Mouse (Mus musculus) liver, embryonic 14 days (tissue): ENCODE measurements around the gene Cacng2. TPM values are rescaled to one million over a fixed set of nuclear protein-coding genes. Genes with fewer than 3 reads are reported as not detected.

ENCODE experiments used
- polyA plus RNA-seq: library from polyadenylated mRNA; depleted of rRNA; stranded (reverse); fragments of >200 nt; gene quantifications from 2 replicates; pipeline ENCODE4 v1.2.3, GENCODE M21; 2012; rRNA removed

Gene Cacng2
- polyA plus RNA-seq: not detected in 2 replicates

DNA sequence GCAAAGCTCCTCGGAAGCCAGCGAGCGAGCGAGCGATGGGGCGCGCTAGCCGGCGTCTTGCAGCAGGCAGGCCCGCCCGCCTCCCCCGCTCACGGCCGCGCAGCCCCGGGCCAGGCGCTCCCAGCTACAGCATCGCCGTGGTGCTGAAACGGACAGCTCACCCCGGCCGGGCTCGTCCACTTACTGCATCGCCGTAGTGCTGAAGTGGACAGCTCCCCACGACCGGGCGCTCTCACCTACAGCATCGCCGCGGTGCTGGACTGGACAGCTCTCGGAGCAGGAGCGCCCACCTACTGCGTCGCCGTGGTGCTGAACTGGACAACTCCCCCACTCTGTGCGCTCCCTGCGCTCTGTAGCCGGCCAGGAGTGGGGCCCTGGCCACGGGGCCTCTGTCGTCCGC lies at the start of gene Cacng2:
Gene Cacng2, minus strand, starts transcription at position 325 of the 400 bp plus-strand sequence.

DNA sequence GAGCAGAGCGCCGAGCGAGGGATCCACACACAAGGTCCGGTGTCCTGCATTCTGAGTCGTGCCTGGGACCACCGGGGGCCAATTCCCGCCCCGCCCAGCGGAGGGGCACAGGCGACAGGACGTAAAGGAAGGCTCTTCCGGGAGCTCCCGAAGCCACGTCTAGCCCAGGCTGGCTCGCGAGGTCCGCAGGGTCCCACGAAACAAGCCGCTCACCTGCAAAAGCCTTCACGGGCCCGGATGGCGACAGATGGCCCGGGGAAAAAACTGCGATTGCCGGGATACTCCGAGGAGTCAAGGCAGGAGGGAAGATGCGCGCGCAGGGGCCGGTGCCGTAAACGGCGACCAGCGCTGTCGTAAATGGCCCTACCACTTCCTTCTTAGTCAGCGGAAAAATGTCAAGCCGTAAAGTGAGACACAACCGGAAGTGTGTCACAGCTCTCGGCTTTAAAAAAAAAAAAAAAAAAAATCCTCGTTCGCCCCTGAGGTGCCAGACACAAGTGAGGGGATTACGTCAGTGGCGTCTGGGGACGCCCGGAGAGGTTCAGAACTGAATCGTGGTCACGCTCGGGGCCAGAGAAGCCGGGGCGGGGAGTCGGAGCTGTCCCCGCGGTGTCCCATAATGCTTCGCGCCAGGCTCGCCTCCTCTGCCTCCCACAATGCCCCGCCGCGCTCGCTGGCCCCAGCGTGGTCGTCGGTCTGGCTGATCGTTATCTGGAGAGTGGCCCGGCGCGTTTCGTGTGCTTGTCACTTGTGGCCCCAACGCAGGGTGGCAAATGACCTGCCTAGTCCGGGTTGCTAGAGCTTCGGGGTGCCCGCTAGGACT lies 149.1 kb downstream of the Cacng2 start, which contains the start of gene Eif3d:
Gene Eif3d, minus strand, starts transcription at position 344 of the 823 bp plus-strand sequence.

DNA sequence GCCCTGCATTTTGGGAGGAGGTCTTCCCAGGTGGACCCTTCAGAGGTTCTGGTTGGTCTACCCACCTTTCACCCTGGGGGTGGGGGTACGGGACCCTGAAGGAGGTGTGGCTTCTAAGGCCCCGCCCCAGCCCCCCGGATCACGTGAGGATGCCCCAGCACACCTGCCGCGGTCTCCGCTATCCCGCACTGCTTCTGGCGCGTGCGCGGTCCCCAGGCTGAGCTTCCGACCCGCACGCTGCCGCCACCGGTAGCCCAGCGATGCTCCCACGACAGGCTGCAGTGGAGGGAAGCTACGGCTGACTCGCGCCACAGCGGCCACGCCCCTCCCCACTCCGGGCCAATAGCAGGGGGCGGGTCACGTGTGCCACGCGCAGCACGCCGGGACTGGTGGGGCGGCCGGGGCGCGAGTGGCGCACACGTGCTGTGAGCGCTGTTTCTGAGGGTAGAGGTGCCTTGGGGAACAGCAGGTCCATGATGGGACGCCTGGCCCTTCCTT lies 163.4 kb downstream of the Cacng2 start, which contains the start of gene Foxred2:
Gene Foxred2, minus strand, starts transcription at position 319 of the 498 bp plus-strand sequence.

Other genes with a start within 250 kb of the Cacng2 start
- 121 and 127 TPM in 2 replicates for gene Txn2, start 191.0 kb downstream of the Cacng2 start, polyA plus RNA-seq
- gene Foxred2, start 163.3 kb downstream of the Cacng2 start, polyA plus RNA-seq: 0.90 and 1.2 TPM in 2 replicates
- gene Eif3d, start 149.2 kb downstream of the Cacng2 start, polyA plus RNA-seq: 134 and 150 TPM in 2 replicates
- gene Ift27, start 54.1 kb upstream of the Cacng2 start, polyA plus RNA-seq: 10.8 and 13.8 TPM in 2 replicates
- not detected in 2 replicates for gene Pvalb, start 86.4 kb upstream of the Cacng2 start, polyA plus RNA-seq
- 26.0 and 27.9 TPM in 2 replicates for gene Ncf4, start 124.8 kb upstream of the Cacng2 start, polyA plus RNA-seq
- gene Csf2rb2, start 185.7 kb upstream of the Cacng2 start, polyA plus RNA-seq: 1.4 and 2.0 TPM in 2 replicates
- 3.4 and 4.9 TPM in 2 replicates for gene Csf2rb, start 205.7 kb upstream of the Cacng2 start, polyA plus RNA-seq